Mouse (Mus musculus) G1E (cell line): ENCODE measurements around the gene Fbxo11.

Source experiments
- CTCF ChIP-seq: IDR thresholded peaks from 2 replicates; pipeline ENCODE4 v1.5.1; 2012; ENCODE audit warnings: low read depth, low read length, inconsistent platforms, mixed read lengths
- GATA1 ChIP-seq: IDR thresholded peaks from 2 replicates; pipeline ENCODE4 v1.6.1; 2012; ENCODE audit warnings: borderline replicate concordance, low read length, inconsistent platforms, mixed read lengths
- POLR2AphosphoS5 ChIP-seq: IDR thresholded peaks from 2 replicates; pipeline ENCODE4 v1.6.1; 2012; ENCODE audit warnings: low read depth, low read length, inconsistent platforms; ENCODE audit not compliant: insufficient replicate concordance
- TAL1 ChIP-seq: conservative IDR thresholded peaks from 2 replicates; pipeline ENCODE4 v1.6.1; 2012; ENCODE audit warnings: low read depth, low read length, inconsistent platforms, mixed read lengths

DNA sequence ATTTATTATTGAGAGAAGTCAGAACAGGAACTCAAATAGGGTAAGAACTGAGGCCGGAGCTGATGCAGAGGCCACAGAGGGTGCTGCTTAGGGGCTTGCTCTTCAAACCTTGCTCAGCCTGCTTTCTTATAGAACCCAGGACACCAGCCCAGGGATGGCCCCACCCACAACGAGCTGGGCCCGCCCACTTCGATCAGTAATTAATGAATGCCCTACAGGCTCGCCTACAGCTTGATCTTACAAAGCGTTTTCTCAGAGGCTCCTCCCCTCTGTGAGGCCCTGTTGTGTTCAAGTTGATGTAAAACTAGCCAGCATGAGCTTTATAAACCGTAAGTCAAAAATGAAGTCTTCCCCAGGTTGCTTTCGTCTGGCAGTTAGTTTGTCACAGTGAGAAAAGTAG is 14.7 kb upstream of the Fbxo11 start:
- TF ChIP-seq CTCF (no peak), GATA1 (no peak), POLR2AphosphoS5 (no peak), TAL1 (no peak)
